Mouse (Mus musculus) megakaryocyte, adult 5-6 weeks (primary cell): ENCODE measurements around the gene Gm45021. TPM values are rescaled to one million over a fixed set of nuclear protein-coding genes. Genes with fewer than 3 reads are reported as not detected.
A peak's percentile ranks its signal among the peaks of the same experiment; 100 is the strongest.

Source experiments
- ATAC-seq: 2 replicates; pipeline ENCODE4 v1.8.0; 2016; ENCODE audit warnings: mild to moderate bottlenecking, inconsistent platforms; ENCODE audit not compliant: poor library complexity, severe bottlenecking
- total RNA-seq, 2 experiments: library from RNA; stranded (forward) in 1 of 2; stranded (reverse) in 1 of 2; fragments of 153-499, 151-499 nt in 1 of 2; fragments of 221-1000, 200-1000 nt in 1 of 2; gene quantifications; 2 replicates each; pipeline versions ENCODE4 v1.2.3 to v1.2.4; 2015 to 2017

Gm45021 gene
- total RNA-seq (2015) (not detected in 2 replicates), total RNA-seq (2017) (not detected in 2 replicates)

DNA sequence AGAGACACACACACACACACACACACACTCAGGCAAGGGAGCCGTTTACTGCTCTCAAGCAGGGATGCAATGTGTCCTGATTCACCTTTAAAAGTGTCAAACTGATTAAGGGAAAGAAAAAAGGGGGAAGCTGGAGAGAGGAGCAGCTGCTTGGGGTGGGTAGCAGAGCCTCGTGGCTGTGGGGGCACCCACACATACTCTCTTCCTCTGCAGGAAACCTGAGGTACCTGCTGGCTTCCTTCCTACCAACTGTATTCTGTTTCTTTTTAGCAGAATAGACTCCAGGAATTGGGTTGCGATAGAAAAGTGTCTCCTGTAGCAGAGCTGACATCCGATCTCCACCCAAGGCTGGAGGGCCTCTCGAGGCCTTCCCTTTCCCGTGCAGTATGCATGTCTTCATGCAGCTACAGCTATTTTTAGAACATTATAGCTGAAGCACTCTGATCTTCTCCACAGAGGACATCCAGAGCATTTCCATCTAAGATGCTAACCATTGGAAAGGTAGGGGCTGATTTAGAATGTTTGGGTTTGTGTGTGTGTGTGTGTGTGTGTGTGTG is at the start of gene Gm45021:
Gm45021 (plus strand) TSS at position 417 of the 557 bp plus-strand sequence.
- no peak for ATAC-seq

DNA sequence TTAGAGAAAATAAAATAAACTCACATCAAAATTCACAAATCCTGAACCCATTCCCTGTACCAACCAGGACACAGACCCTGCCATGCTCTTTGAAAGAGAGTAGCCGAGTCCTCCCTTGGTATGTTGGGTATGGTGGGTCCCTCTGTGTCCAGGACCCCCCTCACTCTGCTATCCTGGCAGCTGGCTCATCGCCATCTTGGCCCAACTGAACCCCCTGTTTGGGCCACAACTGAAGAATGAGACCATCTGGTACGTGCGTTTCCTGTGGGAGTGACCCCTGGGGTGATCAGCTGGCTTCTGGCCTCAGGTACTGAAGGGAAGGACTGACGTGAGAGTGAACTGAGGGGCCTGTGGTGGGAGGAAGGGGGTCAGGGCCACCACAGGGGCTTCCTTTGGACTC is 49.5 kb upstream of the Gm45021 start:
- ATAC-seq: no peak

DNA sequence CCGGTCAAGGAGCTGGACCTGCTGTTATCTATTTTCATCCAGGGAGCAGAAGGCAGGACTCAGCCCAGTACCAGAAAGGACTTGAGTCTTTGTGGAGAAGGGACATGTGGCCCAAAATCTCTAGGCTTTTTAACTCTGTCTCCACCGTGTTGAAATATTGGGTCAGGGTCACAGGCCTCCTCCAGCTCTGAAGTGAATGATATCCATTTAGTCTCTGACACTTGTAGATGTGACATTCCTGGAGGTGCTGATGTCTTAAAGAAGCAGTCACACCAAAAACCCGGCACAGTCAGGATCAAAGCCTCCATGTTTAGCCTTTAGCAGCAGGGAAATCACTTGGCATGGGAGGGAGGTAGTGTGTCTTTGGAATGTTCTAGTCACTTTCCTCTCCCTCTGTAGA is 48.7 kb upstream of the Gm45021 start:
- no peak for ATAC-seq

DNA sequence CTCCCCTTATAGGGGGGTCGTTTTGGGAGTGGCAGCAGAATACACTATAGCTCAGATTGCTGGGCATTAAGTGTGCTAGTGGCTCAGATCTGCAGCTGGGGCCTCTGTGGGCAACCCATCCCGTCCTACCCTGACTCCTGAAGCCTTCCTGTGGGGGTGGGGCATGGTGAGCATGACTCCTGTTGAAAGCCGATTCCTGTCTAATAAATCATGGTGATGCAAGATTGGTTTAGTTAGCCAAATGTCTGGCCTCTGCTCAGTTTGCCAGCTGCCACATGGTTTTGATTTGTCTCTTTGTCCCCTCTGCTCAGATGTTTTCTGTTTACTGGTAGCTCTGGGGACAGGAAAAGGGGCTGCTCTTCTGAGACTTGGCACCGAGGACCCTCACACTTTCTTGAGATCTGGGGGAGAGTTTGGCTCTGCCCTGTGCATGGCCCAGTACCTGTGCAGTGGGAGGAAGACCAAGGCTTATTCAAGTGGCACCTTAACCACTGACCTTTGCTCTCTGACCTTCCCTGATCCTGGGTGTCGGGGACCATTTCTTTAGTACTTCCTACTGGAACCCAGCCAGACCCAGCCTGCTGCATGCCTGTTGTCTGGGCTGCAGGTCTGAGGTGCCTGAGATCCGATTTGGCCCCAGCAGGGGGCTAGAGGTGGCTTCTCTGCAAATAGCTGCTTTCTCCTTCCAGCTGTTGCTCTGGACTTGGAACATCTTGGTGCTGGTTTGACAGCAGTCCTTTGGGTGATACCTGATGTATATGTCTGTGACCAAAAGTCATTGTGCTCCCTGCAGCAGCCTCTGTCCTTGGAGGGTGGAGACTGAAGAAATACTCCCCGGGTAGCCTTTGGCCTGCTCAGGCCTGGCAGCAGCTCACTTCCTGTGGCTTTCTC is 47.6 kb upstream of the Gm45021 start:
- ATAC-seq: no peak

DNA sequence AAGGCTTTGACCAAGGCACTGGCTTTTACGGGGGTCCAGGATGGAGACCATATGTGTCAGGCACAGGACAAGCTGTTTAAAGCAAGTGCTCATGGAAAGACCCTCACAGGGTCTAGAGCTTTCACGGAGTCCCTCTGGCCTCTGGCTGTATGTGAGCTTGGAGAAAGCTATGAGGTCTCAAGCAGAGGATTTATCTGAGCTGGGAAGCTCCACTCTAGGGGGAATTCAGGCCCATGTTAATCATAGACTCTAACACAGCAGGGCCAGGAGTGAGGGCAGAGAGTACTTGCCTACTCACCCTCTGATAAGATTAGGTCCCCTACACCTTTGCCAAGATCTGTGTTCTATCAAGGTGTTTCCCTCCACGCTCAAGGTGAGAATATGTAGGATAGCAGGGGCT is 46.8 kb upstream of the Gm45021 start:
- no peak for ATAC-seq

DNA sequence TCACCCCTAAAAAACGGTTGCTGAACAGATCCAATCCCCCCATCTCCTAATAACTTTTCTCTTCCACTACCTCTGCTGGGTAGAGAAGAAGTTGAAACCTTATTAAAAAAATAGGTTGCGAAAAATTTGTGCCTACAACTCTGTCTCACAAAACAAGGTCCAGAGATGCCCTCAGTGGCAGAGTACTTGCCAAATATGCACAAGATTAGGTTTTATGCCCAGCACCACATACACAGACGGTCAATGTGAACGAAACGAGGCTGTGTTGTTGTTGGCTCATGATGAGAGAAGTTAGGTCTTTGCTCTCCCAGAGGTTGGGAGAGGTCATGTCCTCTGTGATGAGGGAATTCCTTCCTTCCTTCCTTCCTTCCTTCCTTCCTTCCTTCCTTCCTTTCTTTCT is 44.2 kb upstream of the Gm45021 start:
- ATAC-seq: no peak

DNA sequence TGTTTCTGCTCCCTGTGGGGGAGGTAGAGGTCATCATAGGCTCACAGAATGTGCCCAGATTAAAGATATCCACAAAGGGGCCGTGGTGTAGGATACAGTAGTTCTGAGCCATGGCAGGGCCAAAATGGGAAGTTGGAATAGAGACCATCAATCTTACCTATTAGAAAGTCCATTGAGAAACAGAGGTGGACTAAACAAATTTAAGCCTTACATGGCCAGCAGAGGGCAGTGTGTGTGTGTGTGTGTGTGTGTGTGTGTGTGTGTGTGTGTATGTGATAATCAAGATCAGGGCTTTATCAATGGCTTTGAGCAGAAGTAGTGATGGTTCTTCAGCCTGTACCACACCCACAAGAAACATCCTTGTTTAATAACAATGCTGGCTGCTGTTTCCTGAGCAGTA is 43.1 kb upstream of the Gm45021 start:
- ATAC-seq: peak; percentile 60

DNA sequence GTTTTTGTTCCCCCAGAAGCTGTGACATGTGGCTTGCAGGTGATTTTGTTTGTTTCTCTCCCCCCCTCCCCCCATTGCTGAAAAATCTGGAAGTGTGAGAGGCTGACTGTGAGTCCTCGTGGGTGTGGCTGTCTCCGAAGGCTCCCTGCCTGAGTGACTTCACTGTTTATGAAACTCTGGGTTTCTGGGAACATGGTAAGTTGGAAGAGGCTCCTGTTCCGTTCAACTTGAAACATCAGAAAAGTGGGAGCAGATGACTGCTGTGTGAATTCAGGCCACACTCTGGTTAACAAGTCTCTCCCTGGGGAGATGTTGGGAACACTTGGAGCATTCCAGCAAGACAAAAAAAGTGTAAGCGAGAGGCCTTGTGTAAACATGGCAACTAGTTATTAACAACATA is 42.6 kb upstream of the Gm45021 start:
- no peak for ATAC-seq

DNA sequence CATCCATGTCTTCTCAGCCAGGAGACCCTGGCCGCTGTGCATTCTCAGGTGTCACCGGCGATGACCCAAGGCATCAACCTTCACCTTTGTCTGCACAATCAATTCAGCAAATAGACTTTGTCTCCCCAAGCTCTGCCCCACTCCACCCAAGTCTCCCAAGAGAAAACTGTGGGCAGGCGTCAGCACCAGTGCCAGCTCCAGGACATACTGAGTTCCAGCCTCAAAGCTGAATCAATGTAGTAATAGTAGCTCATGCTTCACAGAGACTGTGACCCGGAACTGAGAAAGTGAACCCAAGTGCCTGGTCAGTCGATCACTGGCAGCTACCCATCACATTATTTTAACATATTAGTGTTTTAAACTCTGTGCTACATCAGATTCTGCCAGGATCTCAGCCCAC is 41.1 kb upstream of the Gm45021 start:
- ATAC-seq: no peak

DNA sequence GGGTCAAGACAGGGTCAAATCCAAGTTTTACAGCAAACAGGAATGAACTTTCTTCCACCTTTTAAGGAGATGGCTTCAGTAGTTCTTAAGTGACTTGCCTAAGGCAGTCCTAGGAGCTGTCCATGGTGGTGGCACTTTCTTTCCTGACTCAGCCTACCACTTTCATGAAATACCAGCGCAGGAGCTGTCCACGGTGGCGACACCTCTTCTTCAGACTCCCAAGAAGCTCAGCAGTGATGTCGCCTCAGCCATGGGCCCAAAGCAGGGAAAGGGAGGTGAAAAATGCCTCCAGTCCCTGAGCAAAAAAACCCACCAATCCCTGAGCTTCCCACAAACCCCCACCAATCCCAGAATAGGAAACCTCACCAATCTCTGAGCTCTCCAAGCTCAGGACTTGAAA is 36.5 kb upstream of the Gm45021 start:
- no peak for ATAC-seq

DNA sequence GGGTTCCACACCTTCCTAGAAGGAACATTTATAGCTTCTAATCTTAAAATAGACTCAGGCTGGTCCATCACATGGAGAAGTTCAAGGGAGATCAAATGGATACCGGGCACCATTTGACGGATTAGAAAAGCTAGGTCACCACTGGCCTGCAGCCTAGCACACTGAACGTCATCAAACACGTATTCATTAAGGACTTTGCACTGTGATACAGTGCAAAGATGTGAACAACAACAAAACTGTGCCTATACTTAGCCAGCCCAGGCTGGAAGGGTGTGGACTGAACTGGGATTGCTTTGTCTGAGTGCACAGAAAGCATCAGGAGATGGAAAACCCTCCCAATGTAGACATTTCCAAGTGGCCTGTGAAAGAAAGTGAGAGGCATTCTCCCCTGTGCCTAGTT is 35.6 kb upstream of the Gm45021 start:
- no peak for ATAC-seq

DNA sequence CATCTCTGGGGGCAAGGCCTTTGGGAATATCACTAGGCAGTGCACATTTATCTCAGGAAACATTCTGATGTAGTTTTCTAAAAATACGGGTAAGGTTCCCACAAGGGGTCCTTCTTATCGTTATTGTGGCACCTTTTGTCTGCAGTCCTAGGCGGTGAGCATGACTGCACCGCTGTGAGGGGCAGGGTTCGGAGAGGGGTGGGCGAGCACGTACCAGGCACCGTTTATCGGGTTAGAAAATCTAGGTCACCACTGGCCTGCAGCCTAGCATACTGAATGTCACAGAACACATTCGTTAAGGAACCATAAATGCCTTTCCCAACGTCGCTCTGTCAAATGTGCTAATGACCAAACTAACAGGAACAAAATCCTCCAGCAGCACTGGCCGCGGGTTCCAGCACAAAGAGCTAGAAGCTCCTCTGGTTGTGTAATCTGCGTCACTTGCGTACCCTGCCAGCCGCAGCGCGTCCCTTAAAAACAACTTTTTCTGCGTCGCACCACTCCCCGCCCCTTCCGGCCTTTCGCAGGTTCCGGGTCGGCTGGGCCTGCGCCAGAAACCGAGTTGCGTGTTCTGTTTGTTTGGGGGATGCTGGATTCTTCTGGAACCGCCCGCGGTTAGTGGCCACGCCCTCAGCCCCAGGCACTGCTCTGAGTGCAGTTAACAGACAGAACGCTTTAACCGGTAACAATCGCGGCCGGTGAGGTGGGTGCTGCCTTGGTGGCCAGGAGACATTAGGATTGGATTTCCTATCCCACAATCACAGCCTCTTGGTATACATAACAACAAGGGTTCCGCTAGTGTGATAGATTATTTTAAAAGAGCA is 34.9 kb upstream of the Gm45021 start, which contains the start of gene Lrrc61:
Lrrc61 (plus strand) TSS at position 517 of the 824 bp plus-strand sequence.
- ATAC-seq: peak; percentile 94

DNA sequence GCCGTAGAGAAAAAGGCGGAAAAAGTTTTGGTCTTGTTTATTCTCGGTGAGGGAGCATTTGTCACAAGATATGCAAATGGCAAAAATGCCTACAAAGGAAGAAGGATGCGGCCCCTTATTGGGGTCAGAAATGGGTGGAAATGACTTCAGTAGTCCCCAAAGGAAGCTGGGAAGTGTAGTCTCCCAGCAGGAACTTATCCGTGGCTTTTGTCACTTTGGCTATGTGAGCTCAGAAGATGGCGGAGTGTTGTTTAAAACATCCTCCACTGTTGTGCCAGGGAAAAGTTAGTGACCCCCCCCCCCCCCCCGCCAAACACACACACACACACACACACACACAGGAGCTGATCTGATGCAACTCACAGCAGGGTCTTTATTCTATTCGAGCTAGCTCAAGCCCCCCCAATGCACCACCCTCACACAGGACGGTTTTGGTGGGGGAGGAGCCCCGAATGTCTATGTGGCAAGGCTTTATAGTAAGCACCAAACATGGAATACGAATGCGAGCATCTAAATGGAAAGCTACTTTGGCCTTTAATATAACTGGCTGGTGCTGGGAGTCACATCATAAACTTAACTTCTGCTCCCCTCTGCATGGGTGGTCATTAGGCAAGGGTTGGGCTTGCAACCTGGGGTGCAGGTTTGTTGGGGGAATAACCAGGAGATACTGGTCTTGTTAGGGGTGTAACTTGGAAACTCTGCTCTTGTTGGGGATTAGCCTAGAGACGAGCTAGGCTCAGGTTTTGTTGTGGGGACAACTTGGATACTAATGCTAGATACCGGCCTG is 34.1 kb upstream of the Gm45021 start:
- peak; percentile 48 for ATAC-seq

DNA sequence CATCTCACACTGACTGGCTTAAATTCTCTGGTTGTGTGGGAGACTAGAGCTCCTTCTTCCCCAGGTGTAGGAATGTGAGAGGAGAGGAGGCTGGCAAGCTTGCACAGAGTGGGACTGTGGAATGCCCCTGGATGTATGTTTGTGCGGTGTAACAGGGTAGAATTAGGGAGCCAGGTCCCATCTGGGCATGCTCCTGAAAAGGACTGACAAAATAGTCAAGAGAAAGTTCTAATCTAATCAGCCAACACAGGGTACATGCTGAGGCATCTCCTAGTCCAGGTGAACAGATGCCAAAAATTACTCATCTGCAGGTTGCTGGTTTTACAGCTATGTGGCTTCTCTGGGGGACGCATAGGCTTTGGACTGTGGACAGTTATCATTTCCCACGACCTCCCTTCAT is 33.5 kb upstream of the Gm45021 start:
- no peak for ATAC-seq

DNA sequence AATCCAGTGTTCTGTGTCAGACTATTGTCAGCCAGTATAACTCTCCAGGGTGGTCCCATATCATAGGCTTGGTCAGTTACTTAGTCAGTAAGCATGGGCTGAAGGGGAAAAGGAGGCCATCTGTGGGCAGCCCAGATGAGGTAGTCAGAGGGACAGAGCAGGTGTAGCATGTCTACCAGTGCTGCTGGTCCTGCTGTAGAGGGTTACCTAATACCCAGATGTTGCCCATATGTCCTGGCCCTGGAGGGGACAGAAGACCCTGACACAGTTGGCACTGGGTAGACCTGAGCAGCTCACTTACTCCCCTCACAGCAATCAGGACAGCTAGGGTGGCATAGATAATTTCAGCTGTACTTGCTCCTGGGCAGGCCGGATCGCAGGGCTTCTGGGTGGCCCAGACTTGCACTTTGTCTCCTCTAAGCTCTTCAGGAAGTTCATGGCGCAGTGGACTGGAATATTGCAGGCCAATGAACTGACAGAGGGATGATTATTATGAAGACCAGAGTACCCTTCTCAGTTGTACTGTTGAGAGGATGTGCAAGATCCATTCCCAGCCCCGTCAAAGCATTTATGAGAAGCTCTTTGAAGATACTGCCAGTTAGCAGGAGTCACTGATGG is 23.6 kb upstream of the Gm45021 start:
- ATAC-seq: no peak

DNA sequence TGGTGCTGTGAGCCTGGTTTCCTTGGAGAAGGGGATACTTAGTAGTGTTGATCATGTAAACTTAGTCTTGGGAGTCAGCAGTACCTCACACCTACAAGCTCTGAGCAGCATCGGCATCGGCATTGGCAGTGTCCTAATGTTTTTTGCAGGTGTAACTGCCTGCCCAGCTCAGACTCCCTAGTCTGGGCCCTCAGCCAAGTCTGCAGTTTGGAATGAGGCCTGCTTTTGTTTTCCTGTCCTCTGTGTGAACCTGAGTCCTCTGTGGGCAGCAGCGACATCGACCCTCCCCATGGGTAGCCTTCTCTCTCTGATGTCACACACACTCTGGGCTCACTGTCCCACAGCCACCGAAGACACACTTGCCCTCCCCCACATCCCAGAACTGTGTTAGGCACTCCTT is 23.1 kb upstream of the Gm45021 start:
- no peak for ATAC-seq

DNA sequence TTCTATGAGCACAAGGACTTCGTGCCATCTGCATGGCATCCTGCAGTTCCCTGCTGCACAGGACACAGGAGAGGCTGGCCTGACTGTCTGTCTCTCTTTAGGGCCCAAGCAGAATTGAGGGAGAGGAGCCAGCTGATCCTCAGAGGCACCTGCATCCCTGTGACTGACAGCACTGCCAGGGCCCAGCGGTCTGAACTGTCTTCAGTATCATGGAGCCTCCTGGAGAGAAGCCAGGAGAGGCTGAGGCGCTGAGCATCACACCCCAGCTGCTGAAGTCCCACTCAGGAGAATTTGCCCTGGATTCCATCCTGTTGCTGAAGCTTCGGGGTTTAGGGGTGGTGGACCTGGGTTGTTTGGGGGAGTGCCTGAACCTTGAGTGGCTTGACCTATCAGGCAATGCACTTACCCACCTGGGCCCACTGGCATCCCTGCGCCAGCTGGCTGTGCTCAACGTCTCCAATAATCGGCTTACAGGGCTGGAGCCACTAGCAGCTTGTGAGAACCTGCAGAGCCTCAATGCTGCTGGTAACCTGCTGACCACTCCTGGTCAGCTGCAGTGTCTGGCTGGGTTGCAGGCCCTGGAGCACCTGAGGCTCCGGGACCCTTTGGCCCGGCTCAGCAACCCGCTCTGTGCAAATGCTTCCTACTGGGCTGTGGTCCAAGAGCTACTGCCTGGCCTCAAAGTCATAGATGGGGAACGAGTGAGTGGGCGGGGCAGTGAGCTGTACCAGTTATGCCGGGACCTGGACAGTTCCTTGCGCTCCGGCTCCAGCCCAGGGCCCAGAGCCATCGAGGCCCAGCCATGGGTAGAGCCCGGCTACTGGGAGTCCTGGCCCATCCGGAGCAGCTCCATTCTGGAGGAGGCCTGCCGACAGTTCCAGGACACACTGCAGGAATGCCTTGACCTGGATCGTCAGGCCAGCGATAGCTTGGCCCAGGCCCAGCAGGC is 21.1 kb upstream of the Gm45021 start:
- ATAC-seq: no peak

DNA sequence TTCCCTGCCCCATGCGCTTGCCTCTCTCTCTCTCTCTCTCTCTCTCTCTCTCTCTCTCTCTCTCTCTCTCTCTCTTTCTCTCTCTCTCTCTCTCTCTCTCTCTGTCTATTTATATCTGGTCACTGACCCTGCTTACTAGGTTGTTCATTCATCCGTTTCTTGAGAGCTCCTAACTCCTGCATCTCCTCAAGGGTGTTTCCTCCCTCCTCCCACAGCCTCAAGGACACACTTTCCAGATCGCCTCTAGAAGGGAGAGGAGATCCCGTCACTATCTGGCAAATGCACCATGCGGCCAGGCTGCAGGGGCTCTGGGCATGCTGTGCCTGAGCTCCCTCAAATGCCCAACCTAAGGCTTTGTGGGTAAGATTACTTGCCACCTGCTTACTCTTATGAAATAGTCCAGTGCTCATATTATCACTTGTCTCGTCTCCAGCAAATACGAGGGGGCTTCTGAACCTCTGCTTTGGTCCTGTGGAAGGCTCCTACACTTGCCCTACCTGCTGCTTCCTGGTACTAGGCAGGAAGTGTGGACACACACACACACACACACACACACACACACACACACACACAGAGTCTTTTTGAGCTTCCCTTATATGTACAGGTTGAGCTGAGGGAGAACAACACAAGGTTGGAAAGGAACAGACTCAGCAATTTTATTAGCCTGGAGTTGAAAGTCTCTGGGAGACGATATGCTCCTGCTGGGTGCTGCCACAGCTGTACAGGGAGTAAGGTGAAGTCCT is 20.2 kb upstream of the Gm45021 start:
- ATAC-seq: no peak
